ENCODE assay signal across 12 mouse cellular contexts in the genomic region with DNA sequence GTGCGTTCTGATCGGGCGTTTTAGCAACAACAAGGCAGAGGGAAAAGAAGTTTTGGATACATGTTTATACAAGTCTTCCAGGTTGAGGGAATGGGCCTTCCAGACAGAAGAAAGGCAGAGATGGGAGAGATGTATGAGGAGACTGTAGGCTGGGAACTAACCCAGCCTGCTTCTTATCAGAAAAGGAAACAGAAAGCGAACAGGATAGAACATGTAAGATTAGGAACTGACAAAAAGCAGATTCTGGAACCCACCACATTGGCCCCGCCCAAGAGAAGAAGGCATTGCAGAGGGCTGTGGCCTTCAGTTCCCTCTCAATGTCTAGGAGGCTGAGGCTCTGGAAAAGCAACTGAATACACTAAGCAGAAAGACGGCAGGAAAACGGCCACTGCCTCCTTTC. TPM values are rescaled to one million over a fixed set of nuclear protein-coding genes. Genes with fewer than 3 reads are reported as not detected.
DNase-seq lines count a peak whose midpoint lies in the region; ATAC-seq and TF ChIP-seq lines count a peak whose summit lies in the region.
"Had no signal": no experiment of that assay in that cellular context is flagged by ENCODE, and none has a peak within 500 bp of the region (broad histone marks: within the 10 kb centered on the region; RNA-seq: fewer than 3 reads in every experiment).

No protein-coding gene starts in this region.

- H3K27me3 ChIP-seq in intestine, embryonic 15.5 days (replicated peaks) = no peaks in the 10 kb centered on the region
- H3K27me3 ChIP-seq in intestine, postnatal 0 days (replicated peaks; ENCODE audit: control insufficient read depth, insufficient read depth, low read length) = no peaks in the 10 kb centered on the region
- no peaks in the 10 kb centered on the region for H3K27me3 ChIP-seq in MEL (ENCODE audit: control insufficient read depth in 1 of 2, insufficient read depth in 2 of 2, low read length in 2 of 2)
- H3K27me3 ChIP-seq in heart, embryonic 15.5 days = no peaks in the 10 kb centered on the region

- ATAC-seq in intestine, embryonic 15.5 days = no peak
- no peak for ATAC-seq in intestine, postnatal 0 days
- no peak for ATAC-seq in heart, embryonic 15.5 days (replicated peaks; ENCODE audit: insufficient number of reproducible peaks, insufficient read depth, low FRiP score, low read depth)
- ATAC-seq in monocyte, adult 5-6 weeks (replicated peaks; ENCODE audit: insufficient number of reproducible peaks, low FRiP score, low TSS enrichment, poor library complexity, severe bottlenecking) = 0 out of 2 replicates have a peak, but pooled peaks have one; percentile 33

- TF ChIP-seq EP300 in MEL (IDR thresholded peaks at IDR 0.05; ENCODE audit: low read depth in 1 of 2, low read length in 2 of 2) = peak; percentile 87 to 92

- no peak overlapping the region for H3K9ac ChIP-seq in intestine, embryonic 15.5 days
- no peak overlapping the region for H3K9ac ChIP-seq in intestine, postnatal 0 days (ENCODE audit: low read depth, low read length)
- H3K9ac ChIP-seq in MEL (ENCODE audit: control insufficient read depth, low read depth, low read length, poor library complexity, severe bottlenecking) = peak overlapping the region; percentile 84
- no peak overlapping the region for H3K9ac ChIP-seq in heart, embryonic 15.5 days
- H3K9ac ChIP-seq: embryonic facial prominence, embryonic 12.5 days had no signal

- DNase-seq in MEL (ENCODE audit: low read depth, low spot score) (peak; percentile 89), MN1 (ENCODE audit: low spot score) (no peak)
- no peak for DNase-seq in cerebellum, adult 9-10 months
- no peak for DNase-seq in ovary, adult 18-20 months (ENCODE audit: low spot score)
- DNase-seq: adrenal gland, postnatal 10 days; gastrocnemius, postnatal 14 days had no signal

- 0 out of 2 replicates have a peak, but pooled peaks cover 6% of the 10 kb centered on the region for H3K4me1 ChIP-seq in intestine, embryonic 15.5 days (replicated peaks)
- peaks cover 3% of the 10 kb centered on the region; the same call in 1 of the 2 replicates for H3K4me1 ChIP-seq in intestine, postnatal 0 days (replicated peaks; ENCODE audit: control insufficient read depth, insufficient read depth, low read length)
- H3K4me1 ChIP-seq in MEL (ENCODE audit: control insufficient read depth in 1 of 2, insufficient read depth in 2 of 2, low read length in 2 of 2) = peaks cover 24 to 30% of the 10 kb centered on the region in 2 experiments
- H3K4me1 ChIP-seq in heart, embryonic 15.5 days (replicated peaks) = peaks cover 5% of the 10 kb centered on the region; the same call in 1 of the 2 replicates
- H3K4me1 ChIP-seq: embryonic facial prominence, embryonic 12.5 days had no signal

- no peaks in the 10 kb centered on the region for H3K9me3 ChIP-seq in intestine, embryonic 15.5 days
- no peaks in the 10 kb centered on the region for H3K9me3 ChIP-seq in intestine, postnatal 0 days (ENCODE audit: control insufficient read depth)
- H3K9me3 ChIP-seq in MEL (replicated peaks; ENCODE audit: insufficient read depth, low read length) = no peaks in the 10 kb centered on the region
- H3K9me3 ChIP-seq in heart, embryonic 15.5 days (replicated peaks) = no peaks in the 10 kb centered on the region
- H3K9me3 ChIP-seq: embryonic facial prominence, embryonic 12.5 days had no signal

- TF ChIP-seq POLR2A in MEL (IDR thresholded peaks at IDR 0.05; ENCODE audit: control insufficient read depth in 1 of 2, insufficient read depth in 1 of 2, low read depth in 1 of 2, low read length in 2 of 2, poor library complexity in 1 of 2) = peak in 1 of 2 experiments; percentile 53; a peak in 2 of 4 replicates

- H3K4me2 ChIP-seq in intestine, embryonic 15.5 days (replicated peaks) = peak overlapping the region; percentile 19; the same call in 1 of the 2 replicates
- H3K4me2 ChIP-seq in intestine, postnatal 0 days (replicated peaks; ENCODE audit: low read depth) = no peak overlapping the region; the same call in 1 of the 2 replicates
- peak overlapping the region; percentile 10 for H3K4me2 ChIP-seq in heart, embryonic 15.5 days
- H3K4me2 ChIP-seq: embryonic facial prominence, embryonic 12.5 days had no signal

- no peak for TF ChIP-seq CTCF in intestine, postnatal 0 days (IDR thresholded peaks at IDR 0.05; ENCODE audit: low read depth)
- no peak for TF ChIP-seq CTCF in MEL (IDR thresholded peaks at IDR 0.05 in 2 of 3, conservative IDR thresholded peaks at IDR 0.05 in 1 of 3; ENCODE audit: control insufficient read depth in 1 of 3, insufficient read depth in 1 of 3, low read depth in 2 of 3, low read length in 3 of 3, poor library complexity in 1 of 3, severe bottlenecking in 1 of 3)

- H3K36me3 ChIP-seq in intestine, embryonic 15.5 days = no peaks in the 10 kb centered on the region
- H3K36me3 ChIP-seq in intestine, postnatal 0 days (ENCODE audit: control insufficient read depth, insufficient read depth) = no peaks in the 10 kb centered on the region
- peaks cover 0 to 45% of the 10 kb centered on the region in 2 experiments; a peak in 3 of 4 replicates for H3K36me3 ChIP-seq in MEL (ENCODE audit: control insufficient read depth in 1 of 2, insufficient read depth in 2 of 2, low read length in 2 of 2)
- H3K36me3 ChIP-seq in heart, embryonic 15.5 days = no peaks in the 10 kb centered on the region
- H3K36me3 ChIP-seq: embryonic facial prominence, embryonic 12.5 days had no signal

- WGBS in intestine, embryonic 15.5 days = 70% methylated on average over 7 of the region's 7 CpGs
- WGBS in intestine, postnatal 0 days = 70% methylated on average over 7 of the region's 7 CpGs
- 56% methylated on average over 7 of the region's 7 CpGs for WGBS in heart, embryonic 15.5 days

- no peak for TF ChIP-seq RAD21 in MEL (IDR thresholded peaks at IDR 0.05; ENCODE audit: low read depth, low read length)

- H3K27ac ChIP-seq in intestine, embryonic 15.5 days = no peak overlapping the region
- no peak overlapping the region for H3K27ac ChIP-seq in intestine, postnatal 0 days (ENCODE audit: low read depth, low read length)
- H3K27ac ChIP-seq in MEL (ENCODE audit: control insufficient read depth, low read depth, low read length) = peak overlapping the region; percentile 77
- H3K27ac ChIP-seq in heart, embryonic 15.5 days = no peak overlapping the region
- H3K27ac ChIP-seq: embryonic facial prominence, embryonic 12.5 days; kidney, postnatal 0 days had no signal

- H3K79me2 ChIP-seq in MEL (ENCODE audit: control insufficient read depth, insufficient read depth, low read length, poor library complexity) = peaks cover 36% of the 10 kb centered on the region

- H3K4me3 ChIP-seq in intestine, embryonic 15.5 days (replicated peaks) = no peak overlapping the region
- no peak overlapping the region for H3K4me3 ChIP-seq in intestine, postnatal 0 days (ENCODE audit: low read depth, low read length)
- H3K4me3 ChIP-seq in MEL (ENCODE audit: control insufficient read depth in 1 of 2, insufficient read depth in 1 of 2, low read depth in 2 of 2, low read length in 2 of 2) = peak overlapping the region; percentile 48 to 98
- H3K4me3 ChIP-seq in heart, embryonic 15.5 days = no peak overlapping the region
- H3K4me3 ChIP-seq: embryonic facial prominence, embryonic 12.5 days had no signal

TF ChIP-seq in MEL, 35 proteins besides CTCF, POLR2A, EP300 and RAD21 (continues in another document):
- TF ChIP-seq MYB (IDR thresholded peaks at IDR 0.05; ENCODE audit: low read depth, low read length) (peak; percentile 42; the same call in 1 of the 2 replicates), POLR2AphosphoS5 (IDR thresholded peaks at IDR 0.05; ENCODE audit: borderline replicate concordance, low read depth, low read length) (no peak), ZC3H11A (IDR thresholded peaks at IDR 0.05; ENCODE audit: low read depth, low read length) (no peak), BHLHE40 (IDR thresholded peaks at IDR 0.05; ENCODE audit: borderline replicate concordance, low read depth, low read length) (no peak), E2F4 (IDR thresholded peaks at IDR 0.05; ENCODE audit: borderline replicate concordance, low read depth, low read length) (no peak), RCOR1 (IDR thresholded peaks at IDR 0.05; ENCODE audit: low read depth, low read length) (peak; percentile 90), ZMIZ1 (IDR thresholded peaks at IDR 0.05; ENCODE audit: low read depth, low read length) (no peak), ELF1 (IDR thresholded peaks at IDR 0.05; ENCODE audit: low read depth, low read length) (0 out of 2 replicates have a peak, but pooled peaks have one; percentile 20), JUND (IDR thresholded peaks at IDR 0.05; ENCODE audit: low read depth, low read length) (no peak), CHD1 (IDR thresholded peaks at IDR 0.05; ENCODE audit: low read depth, low read length) (no peak), ZKSCAN1 (IDR thresholded peaks at IDR 0.05; ENCODE audit: low read depth, low read length) (no peak), USF1 (IDR thresholded peaks at IDR 0.05; ENCODE audit: low read depth, low read length) (no peak), MYC (IDR thresholded peaks at IDR 0.05; ENCODE audit: low read depth, low read length) (no peak), HCFC1 (IDR thresholded peaks at IDR 0.05; ENCODE audit: low read depth, low read length) (0 out of 2 replicates have a peak, but pooled peaks have one; percentile 35), TAL1 (IDR thresholded peaks at IDR 0.05; ENCODE audit: low read length) (peak; percentile 52; the same call in 1 of the 2 replicates), MAZ (IDR thresholded peaks at IDR 0.05; ENCODE audit: low read depth, low read length) (peak; percentile 26), MAX (IDR thresholded peaks at IDR 0.05; ENCODE audit: low read length) (no peak)

RNA-seq across cellular contexts. Expression of gene Fam241a, which starts 2.2 kb away (rescaled TPM):
- 12.3 and 13.4 TPM in 2 replicates for polyA plus RNA-seq in intestine, embryonic 15.5 days (2015; fragmentation: Nextera tagmentation; extraction: Ambion mirVana)
- 17.8 and 18.9 TPM in 2 replicates for polyA plus RNA-seq in intestine, postnatal 0 days (2015; fragmentation: Nextera tagmentation; extraction: Ambion mirVana)
- 22.2 and 30.2 TPM in 2 replicates for total RNA-seq in MEL (2012; rRNA removed)
- polyA plus RNA-seq in MEL (2012; ENCODE audit: insufficient read depth in 1 of 2, insufficient read length in 2 of 2, low read depth in 1 of 2, low replicate concordance in 2 of 2, missing spikeins in 1 of 2) = 10 to 100 TPM in 1 of 2 experiments, not detected in 1; 32.0 TPM
- 7.4 and 8.0 TPM in 2 replicates for polyA plus RNA-seq in heart, embryonic 15.5 days (2015; fragmentation: Nextera tagmentation; extraction: Ambion mirVana)
- total RNA-seq in monocyte, adult 5-6 weeks (2017) = 7.6 to 19.3 TPM (median 16.4 TPM) in 3 replicates

RNA-seq across cellular contexts. Expression of gene Ap1ar, which starts 56.6 kb away (rescaled TPM):
- 97.5 and 105 TPM in 2 replicates for polyA plus RNA-seq in intestine, embryonic 15.5 days (2015; fragmentation: Nextera tagmentation; extraction: Ambion mirVana)
- polyA plus RNA-seq in intestine, postnatal 0 days (2015; fragmentation: Nextera tagmentation; extraction: Ambion mirVana) = 99.6 and 108 TPM in 2 replicates
- total RNA-seq in MEL (2012; rRNA removed) = 52.4 and 65.0 TPM in 2 replicates
- 100 to 1,000 TPM in 1 of 2 experiments, not detected in 1; 107 TPM for polyA plus RNA-seq in MEL (2012; ENCODE audit: insufficient read depth in 1 of 2, insufficient read length in 2 of 2, low read depth in 1 of 2, low replicate concordance in 2 of 2, missing spikeins in 1 of 2)
- polyA plus RNA-seq in heart, embryonic 15.5 days (2015; fragmentation: Nextera tagmentation; extraction: Ambion mirVana) = 21.7 and 30.7 TPM in 2 replicates
- total RNA-seq in monocyte, adult 5-6 weeks (2017) = 41.8 to 59.6 TPM (median 48.1 TPM) in 3 replicates

Comparison
In these comparisons a context has a peak if more than half of its experiments do, and no peak if none do; other contexts are left out.
1. H3K4me3 ChIP-seq: peak in MEL (2 of 2); none in intestine, embryonic 15.5 days (single experiment), intestine, postnatal 0 days (single experiment) and heart, embryonic 15.5 days (single experiment).